Mouse (Mus musculus) limb, embryonic 13.5 days (tissue): ENCODE results near the gene E130218I03Rik. TPM values are rescaled to one million over a fixed set of nuclear protein-coding genes. Genes with fewer than 3 reads are reported as not detected.

Experiments used
- ATAC-seq: fragments of 200-750 bp; cut with Nextera tagmentation; 2 replicates; pipeline ENCODE4 v1.8.0; 2017; ENCODE audit warnings: low read depth, moderate number of reproducible peaks, moderate TSS enrichment; ENCODE audit not compliant: low FRiP score
- H3K27ac ChIP-seq: fragments of 300-500 bp; sonication (generic); 2 replicates; pipeline ENCODE4 v1.5.1; 2015; ENCODE audit warnings: inconsistent platforms, mild to moderate bottlenecking, moderate library complexity
- H3K27me3 ChIP-seq: fragments of 300-500 bp; sonication (generic); 2 replicates; pipeline ENCODE4 v1.6.1; 2015; ENCODE audit warnings: mild to moderate bottlenecking, inconsistent platforms
- H3K36me3 ChIP-seq: fragments of 300-500 bp; sonication (generic); 2 replicates; pipeline ENCODE4 v1.6.1; 2015; ENCODE audit warnings: inconsistent platforms, mild to moderate bottlenecking, moderate library complexity
- H3K4me1 ChIP-seq: fragments of 300-500 bp; sonication (generic); 2 replicates; pipeline ENCODE4 v1.6.1; 2015; ENCODE audit warnings: inconsistent platforms
- H3K4me2 ChIP-seq: fragments of 300-500 bp; sonication (generic); replicated peaks from 2 replicates; pipeline ENCODE4 v1.6.1; 2015; ENCODE audit warnings: inconsistent platforms, mild to moderate bottlenecking, moderate library complexity
- H3K4me3 ChIP-seq: fragments of 300-500 bp; sonication (generic); 2 replicates; pipeline ENCODE4 v1.5.1; 2015; ENCODE audit warnings: moderate library complexity, mild to moderate bottlenecking, inconsistent platforms
- H3K9ac ChIP-seq: fragments of 300-500 bp; sonication (generic); 2 replicates; pipeline ENCODE4 v1.6.1; 2015; ENCODE audit warnings: mild to moderate bottlenecking, inconsistent platforms
- H3K9me3 ChIP-seq: fragments of 300-500 bp; sonication (generic); 2 replicates; pipeline ENCODE4 v1.6.1; 2016; ENCODE audit warnings: inconsistent platforms
- WGBS: fragments of 180-500 bp; shearing (Covaris S2); methylation state at CpG from one replicate; pipeline ENCODE4 v1.1.7; 2015; 5-methylcytosine and 5-hydroxymethylcytosine counted together
- polyA plus RNA-seq: library from polyadenylated mRNA; unstranded; fragments of >200 nt; fragmentation: Nextera tagmentation; extraction: Ambion mirVana; gene quantifications from 2 replicates; pipeline ENCODE4 v1.2.1, GENCODE M21; 2015

The E130218I03Rik gene
- 0.23 and 0.66 TPM in 2 replicates for polyA plus RNA-seq

- peaks cover 23% of the 10 kb centered on the region for H3K4me1 ChIP-seq
- peak within 1 kb of the TSS; percentile 87 for H3K9ac ChIP-seq
- H3K4me2 ChIP-seq = peak within 1 kb of the TSS; percentile 90
- 0 out of 2 replicates have a peak, but pooled peaks cover 4% of the 10 kb centered on the region for H3K36me3 ChIP-seq
- H3K27ac ChIP-seq = no peak within 1 kb of the TSS
- peak within 1 kb of the TSS; percentile 86 for H3K4me3 ChIP-seq
- 90% methylated on average over 17 of the region's 17 CpGs for WGBS
- no peak for ATAC-seq
- no peaks in the 10 kb centered on the region for H3K9me3 ChIP-seq
- H3K27me3 ChIP-seq = peaks cover 36% of the 10 kb centered on the region
Measured at GRCm38 (mm10) chr4:134243516-134244250, at the start of gene E130218I03Rik. E130218I03Rik (plus strand) TSS chr4:134243662.

- no peaks in the 10 kb centered on the region for H3K4me1 ChIP-seq
- no peaks in the 10 kb centered on the region for H3K36me3 ChIP-seq
- no peaks in the 10 kb centered on the region for H3K9me3 ChIP-seq
- no peak overlapping the region for H3K27ac ChIP-seq
- WGBS = 83% methylated on average over 2 of the region's 2 CpGs
- H3K4me2 ChIP-seq = no peak overlapping the region
- H3K4me3 ChIP-seq = no peak overlapping the region
- no peak overlapping the region for H3K9ac ChIP-seq
- no peaks in the 10 kb centered on the region for H3K27me3 ChIP-seq
- no peak for ATAC-seq
Measured at GRCm38 (mm10) chr4:134199371-134199770, 44.1 kb upstream of the E130218I03Rik start.

- no peaks in the 10 kb centered on the region for H3K9me3 ChIP-seq
- H3K4me3 ChIP-seq = no peak within 1 kb of the TSS
- H3K4me1 ChIP-seq = no peaks in the 10 kb centered on the region
- WGBS = 89% methylated on average over 4 of the region's 4 CpGs
- no peak for ATAC-seq
- no peaks in the 10 kb centered on the region for H3K27me3 ChIP-seq
- no peak within 1 kb of the TSS for H3K9ac ChIP-seq
- no peak within 1 kb of the TSS for H3K27ac ChIP-seq
- H3K36me3 ChIP-seq = no peaks in the 10 kb centered on the region
- no peak within 1 kb of the TSS for H3K4me2 ChIP-seq
Measured at GRCm38 (mm10) chr4:134202904-134203303, 40.6 kb upstream of the E130218I03Rik start, which contains the start of gene Gm7534. Gm7534 (minus strand) TSS chr4:134203004.

- no peaks in the 10 kb centered on the region for H3K4me1 ChIP-seq
- H3K27me3 ChIP-seq = no peaks in the 10 kb centered on the region
- no peak for ATAC-seq
- H3K27ac ChIP-seq = no peak overlapping the region
- no peaks in the 10 kb centered on the region for H3K36me3 ChIP-seq
- no peaks in the 10 kb centered on the region for H3K9me3 ChIP-seq
- H3K4me2 ChIP-seq = no peak overlapping the region
- H3K4me3 ChIP-seq = no peak overlapping the region
- no peak overlapping the region for H3K9ac ChIP-seq
- WGBS = 82% methylated on average over 17 of the region's 17 CpGs
Measured at GRCm38 (mm10) chr4:134203340-134203896, 40.0 kb upstream of the E130218I03Rik start.

GRCm38 (mm10) chr4:134206488-134207053 lies 36.9 kb upstream of the E130218I03Rik start:
- no peaks in the 10 kb centered on the region for H3K9me3 ChIP-seq
- 55% methylated on average over 6 of the region's 6 CpGs for WGBS
- H3K27ac ChIP-seq = no peak overlapping the region
- no peak overlapping the region for H3K4me2 ChIP-seq
- H3K27me3 ChIP-seq = no peaks in the 10 kb centered on the region
- H3K4me1 ChIP-seq = no peaks in the 10 kb centered on the region
- H3K4me3 ChIP-seq = no peak overlapping the region
- ATAC-seq = no peak
- H3K9ac ChIP-seq = no peak overlapping the region
- H3K36me3 ChIP-seq = no peaks in the 10 kb centered on the region

- Histone ChIP-seq H3K4me1 (no peaks in the 10 kb centered on the region), H3K36me3 (no peaks in the 10 kb centered on the region), H3K27me3 (no peaks in the 10 kb centered on the region), H3K9ac (no peak overlapping the region), H3K9me3 (no peaks in the 10 kb centered on the region), H3K27ac (no peak overlapping the region), H3K4me3 (no peak overlapping the region), H3K4me2 (no peak overlapping the region)
- no peak for ATAC-seq
- WGBS = 63% methylated on average over 11 of the region's 11 CpGs
Measured at GRCm38 (mm10) chr4:134222793-134223600, 20.5 kb upstream of the E130218I03Rik start.

- Histone ChIP-seq H3K4me3 (no peak within 1 kb of the TSS), H3K9ac (no peak within 1 kb of the TSS), H3K36me3 (no peaks in the 10 kb centered on the region), H3K4me1 (no peaks in the 10 kb centered on the region), H3K9me3 (no peaks in the 10 kb centered on the region), H3K27ac (no peak within 1 kb of the TSS), H3K27me3 (no peaks in the 10 kb centered on the region), H3K4me2 (no peak within 1 kb of the TSS)
- no peak for ATAC-seq
- 65% methylated on average over 8 of the region's 8 CpGs for WGBS
Measured at GRCm38 (mm10) chr4:134227194-134227593, 16.3 kb upstream of the E130218I03Rik start, which contains the start of gene Catsper4. Catsper4 (minus strand) TSS chr4:134227383.

GRCm38 (mm10) chr4:134230431-134230830 lies 13.0 kb upstream of the E130218I03Rik start:
- Histone ChIP-seq H3K4me2 (no peak overlapping the region), H3K9ac (no peak overlapping the region), H3K9me3 (no peaks in the 10 kb centered on the region), H3K36me3 (no peaks in the 10 kb centered on the region), H3K4me1 (no peaks in the 10 kb centered on the region), H3K27me3 (0 out of 2 replicates have a peak, but pooled peaks cover 4% of the 10 kb centered on the region), H3K4me3 (no peak overlapping the region), H3K27ac (no peak overlapping the region)
- WGBS = 30% methylated on average over 8 of the region's 8 CpGs
- ATAC-seq = no peak

- Histone ChIP-seq H3K4me3 (no peak overlapping the region), H3K27me3 (peaks cover 45% of the 10 kb centered on the region), H3K27ac (no peak overlapping the region), H3K4me1 (peaks cover 10% of the 10 kb centered on the region), H3K9me3 (no peaks in the 10 kb centered on the region), H3K9ac (no peak overlapping the region), H3K36me3 (no peaks in the 10 kb centered on the region), H3K4me2 (no peak overlapping the region)
- ATAC-seq = no peak
- 81% methylated on average over 5 of the region's 5 CpGs for WGBS
Measured at GRCm38 (mm10) chr4:134234876-134235275, 8.6 kb upstream of the E130218I03Rik start.

GRCm38 (mm10) chr4:134237582-134238278 lies 5.7 kb upstream of the E130218I03Rik start:
- ATAC-seq = no peak
- H3K27me3 ChIP-seq = peaks cover 45% of the 10 kb centered on the region
- peaks cover 10% of the 10 kb centered on the region for H3K4me1 ChIP-seq
- no peak overlapping the region for H3K27ac ChIP-seq
- no peaks in the 10 kb centered on the region for H3K36me3 ChIP-seq
- 22% methylated on average over 19 of the region's 19 CpGs for WGBS
- H3K9me3 ChIP-seq = no peaks in the 10 kb centered on the region
- H3K9ac ChIP-seq = peak overlapping the region; percentile 45
- H3K4me3 ChIP-seq = peak overlapping the region; percentile 34
- peak overlapping the region; percentile 56 for H3K4me2 ChIP-seq

GRCm38 (mm10) chr4:134238279-134238651 lies 5.2 kb upstream of the E130218I03Rik start, which contains the start of gene Cnksr1:
Cnksr1 (minus strand) TSS chr4:134238399.
- WGBS = 2% methylated on average over 18 of the region's 18 CpGs
- Histone ChIP-seq H3K9ac (peak within 1 kb of the TSS; percentile 45), H3K4me1 (peaks cover 10% of the 10 kb centered on the region), H3K9me3 (no peaks in the 10 kb centered on the region), H3K4me2 (peak within 1 kb of the TSS; percentile 56), H3K27ac (no peak within 1 kb of the TSS), H3K36me3 (no peaks in the 10 kb centered on the region), H3K4me3 (peak within 1 kb of the TSS; percentile 34), H3K27me3 (peaks cover 45% of the 10 kb centered on the region)
- 0 out of 2 replicates have a peak, but pooled peaks have one; percentile 32 for ATAC-seq
